Mouse (Mus musculus): ENCODE measurements around the gene Zeb2. TPM values are rescaled to one million over a fixed set of nuclear protein-coding genes. Genes with fewer than 3 reads are reported as not detected.

The Zeb2 gene
- polyA plus RNA-seq, 1 experiment from 2014 or later: 13.1 TPM

- H3K4me1 ChIP-seq (replicated peaks; ENCODE audit: control insufficient read depth, insufficient read depth, low read length): no peaks in the 10 kb centered on the region
- peak overlapping the region; percentile 77 for H3K4me2 ChIP-seq (replicated peaks; ENCODE audit: low read depth)
- no peaks in the 10 kb centered on the region for H3K9me3 ChIP-seq (ENCODE audit: control insufficient read depth)
- ATAC-seq: no peak
- H3K36me3 ChIP-seq (ENCODE audit: control insufficient read depth, insufficient read depth): no peaks in the 10 kb centered on the region
- H3K27me3 ChIP-seq (replicated peaks; ENCODE audit: control insufficient read depth, insufficient read depth, low read length): peaks cover 48% of the 10 kb centered on the region
- H3K9ac ChIP-seq (ENCODE audit: low read depth, low read length): no peak overlapping the region
- no peak for TF ChIP-seq CTCF (IDR thresholded peaks at IDR 0.05; ENCODE audit: low read depth)
- H3K4me3 ChIP-seq (ENCODE audit: low read depth, low read length): no peak overlapping the region
- 40% methylated on average over 6 of the region's 6 CpGs for WGBS
- peak overlapping the region; percentile 28; the same call in 1 of the 2 replicates for H3K27ac ChIP-seq (ENCODE audit: low read depth, low read length)
Measured at GRCm38 (mm10) chr2:45105281-45105721, 11.9 kb downstream of the Zeb2 start.

- no peak overlapping the region for H3K4me3 ChIP-seq (ENCODE audit: low read depth, low read length)
- 39% methylated on average over 7 of the region's 7 CpGs for WGBS
- H3K27me3 ChIP-seq (replicated peaks; ENCODE audit: control insufficient read depth, insufficient read depth, low read length): peaks cover 43% of the 10 kb centered on the region
- ATAC-seq: no peak
- peak overlapping the region; percentile 77; the same call in 1 of the 2 replicates for H3K4me2 ChIP-seq (replicated peaks; ENCODE audit: low read depth)
- H3K9ac ChIP-seq (ENCODE audit: low read depth, low read length): no peak overlapping the region
- no peak overlapping the region for H3K27ac ChIP-seq (ENCODE audit: low read depth, low read length)
- 0 out of 2 replicates have a peak, but pooled peaks have one; percentile 12 for TF ChIP-seq CTCF (IDR thresholded peaks at IDR 0.05; ENCODE audit: low read depth)
- H3K9me3 ChIP-seq (ENCODE audit: control insufficient read depth): no peaks in the 10 kb centered on the region
- H3K36me3 ChIP-seq (ENCODE audit: control insufficient read depth, insufficient read depth): no peaks in the 10 kb centered on the region
- H3K4me1 ChIP-seq (replicated peaks; ENCODE audit: control insufficient read depth, insufficient read depth, low read length): no peaks in the 10 kb centered on the region
Measured at GRCm38 (mm10) chr2:45104511-45105055, 12.6 kb downstream of the Zeb2 start.

GRCm38 (mm10) chr2:45104066-45104465 is 13.1 kb downstream of the Zeb2 start:
- Histone ChIP-seq H3K4me3 (ENCODE audit: low read depth, low read length) (no peak overlapping the region), H3K9me3 (ENCODE audit: control insufficient read depth) (no peaks in the 10 kb centered on the region), H3K4me1 (replicated peaks; ENCODE audit: control insufficient read depth, insufficient read depth, low read length) (no peaks in the 10 kb centered on the region), H3K4me2 (replicated peaks; ENCODE audit: low read depth) (0 out of 2 replicates have a peak overlapping the region, but pooled peaks have one; percentile 77), H3K27me3 (replicated peaks; ENCODE audit: control insufficient read depth, insufficient read depth, low read length) (peaks cover 40% of the 10 kb centered on the region; the same call in 1 of the 2 replicates), H3K9ac (ENCODE audit: low read depth, low read length) (no peak overlapping the region), H3K36me3 (ENCODE audit: control insufficient read depth, insufficient read depth) (no peaks in the 10 kb centered on the region), H3K27ac (ENCODE audit: low read depth, low read length) (no peak overlapping the region)
- WGBS: 31% methylated on average over 4 of the region's 4 CpGs
- no peak for ATAC-seq
- no peak for TF ChIP-seq CTCF (IDR thresholded peaks at IDR 0.05; ENCODE audit: low read depth)

- 0 out of 2 replicates have a peak overlapping the region, but pooled peaks have one; percentile 17 for H3K4me2 ChIP-seq (replicated peaks; ENCODE audit: low read depth)
- H3K9me3 ChIP-seq (ENCODE audit: control insufficient read depth): no peaks in the 10 kb centered on the region
- no peak for ATAC-seq
- no peaks in the 10 kb centered on the region for H3K36me3 ChIP-seq (ENCODE audit: control insufficient read depth, insufficient read depth)
- no peak overlapping the region for H3K9ac ChIP-seq (ENCODE audit: low read depth, low read length)
- 32% methylated on average over 10 of the region's 10 CpGs for WGBS
- H3K27ac ChIP-seq (ENCODE audit: low read depth, low read length): no peak overlapping the region
- TF ChIP-seq CTCF (IDR thresholded peaks at IDR 0.05; ENCODE audit: low read depth): no peak
- peaks cover 33% of the 10 kb centered on the region; the same call in 1 of the 2 replicates for H3K27me3 ChIP-seq (replicated peaks; ENCODE audit: control insufficient read depth, insufficient read depth, low read length)
- H3K4me1 ChIP-seq (replicated peaks; ENCODE audit: control insufficient read depth, insufficient read depth, low read length): no peaks in the 10 kb centered on the region
- H3K4me3 ChIP-seq (ENCODE audit: low read depth, low read length): no peak overlapping the region
Measured at GRCm38 (mm10) chr2:45103021-45103983, 13.9 kb downstream of the Zeb2 start.

GRCm38 (mm10) chr2:45102191-45102638 is 15.0 kb downstream of the Zeb2 start:
- Histone ChIP-seq H3K27me3 (replicated peaks; ENCODE audit: control insufficient read depth, insufficient read depth, low read length) (peaks cover 25% of the 10 kb centered on the region; the same call in 1 of the 2 replicates), H3K4me1 (replicated peaks; ENCODE audit: control insufficient read depth, insufficient read depth, low read length) (no peaks in the 10 kb centered on the region), H3K27ac (ENCODE audit: low read depth, low read length) (no peak overlapping the region), H3K36me3 (ENCODE audit: control insufficient read depth, insufficient read depth) (no peaks in the 10 kb centered on the region), H3K9ac (ENCODE audit: low read depth, low read length) (no peak overlapping the region), H3K9me3 (ENCODE audit: control insufficient read depth) (no peaks in the 10 kb centered on the region), H3K4me3 (ENCODE audit: low read depth, low read length) (no peak overlapping the region), H3K4me2 (replicated peaks; ENCODE audit: low read depth) (no peak overlapping the region)
- TF ChIP-seq CTCF (IDR thresholded peaks at IDR 0.05; ENCODE audit: low read depth): no peak
- 39% methylated on average over 8 of the region's 8 CpGs for WGBS
- ATAC-seq: no peak

GRCm38 (mm10) chr2:45101586-45101985 is 15.6 kb downstream of the Zeb2 start:
- Histone ChIP-seq H3K4me1 (replicated peaks; ENCODE audit: control insufficient read depth, insufficient read depth, low read length) (no peaks in the 10 kb centered on the region), H3K9me3 (ENCODE audit: control insufficient read depth) (no peaks in the 10 kb centered on the region), H3K4me2 (replicated peaks; ENCODE audit: low read depth) (no peak overlapping the region), H3K4me3 (ENCODE audit: low read depth, low read length) (no peak overlapping the region), H3K36me3 (ENCODE audit: control insufficient read depth, insufficient read depth) (no peaks in the 10 kb centered on the region), H3K27ac (ENCODE audit: low read depth, low read length) (no peak overlapping the region), H3K27me3 (replicated peaks; ENCODE audit: control insufficient read depth, insufficient read depth, low read length) (peaks cover 25% of the 10 kb centered on the region; the same call in 1 of the 2 replicates), H3K9ac (ENCODE audit: low read depth, low read length) (no peak overlapping the region)
- no peak for ATAC-seq
- WGBS: 52% methylated on average over 2 of the region's 2 CpGs
- TF ChIP-seq CTCF (IDR thresholded peaks at IDR 0.05; ENCODE audit: low read depth): no peak

All from intestine, postnatal 0 days (tissue).